Mouse (Mus musculus): ENCODE data around the gene Pmel. TPM values are rescaled to one million over a fixed set of nuclear protein-coding genes. Genes with fewer than 3 reads are reported as not detected.

The Pmel gene
- total and polyA plus RNA-seq, 3 experiments, result 5.3 to 9.4 (median 7.1) TPM

DNA sequence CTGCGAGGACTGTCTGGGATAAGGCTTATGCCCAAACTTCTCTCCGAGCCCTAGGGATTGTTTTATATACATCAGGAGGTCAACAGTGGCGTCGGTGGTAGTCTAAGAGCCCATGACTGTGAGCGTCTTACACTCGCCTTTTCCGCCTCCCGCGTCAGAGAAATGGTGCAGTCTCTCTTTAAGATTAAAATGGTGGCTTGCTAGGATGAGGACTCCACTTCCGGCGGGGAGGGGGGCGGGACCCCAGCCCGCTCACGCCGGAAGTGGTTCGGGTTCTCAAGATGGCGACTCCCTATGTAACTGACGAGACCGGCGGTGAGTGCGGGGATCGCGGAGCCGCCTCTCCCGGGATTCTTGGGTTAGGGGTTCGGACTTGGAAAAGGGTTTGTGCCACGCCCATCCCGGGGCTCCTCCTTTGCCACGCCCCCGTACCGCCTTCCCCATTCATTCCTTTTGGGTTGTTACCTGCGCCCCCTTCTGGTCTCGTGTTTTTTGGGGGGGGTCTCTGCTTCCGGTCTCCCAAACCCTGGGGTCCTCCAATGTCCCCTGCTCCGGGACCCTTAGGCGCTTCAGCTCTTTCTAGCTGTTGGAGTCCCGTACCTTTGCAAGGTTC lies 44.4 kb downstream of the Pmel start:
- Histone ChIP-seq H3K4me1 (ENCODE audit: control insufficient read depth in 1 of 2, insufficient read depth in 2 of 2) (peaks cover 8 to 48% of the 10 kb centered on the region in 2 experiments), H3K79me2 (replicated peaks; ENCODE audit: control insufficient read depth, extremely low read depth, insufficient read depth, poor library complexity, severe bottlenecking) (peaks cover 49% of the 10 kb centered on the region), H3K4me3 (replicated peaks in 1 of 3; ENCODE audit: low read depth in 2 of 3, low read length in 2 of 3, poor library complexity in 1 of 3) (peak overlapping the region; percentile 79 to 96 (median 80)), H3K27ac (ENCODE audit: insufficient read depth, low read depth) (peak overlapping the region; percentile 92), H3K4me2 (ENCODE audit: insufficient read depth, low read depth, poor library complexity, severe bottlenecking) (peak overlapping the region; percentile 92), H3K9ac (ENCODE audit: insufficient read depth, low read depth) (peak overlapping the region; percentile 79), H3K27me3 (replicated peaks) (peaks cover 1% of the 10 kb centered on the region), H3K9me3 (replicated peaks; ENCODE audit: low read length) (no peaks in the 10 kb centered on the region), H3K36me3 (replicated peaks in 1 of 2; ENCODE audit: control insufficient read depth in 1 of 2, insufficient read depth in 1 of 2, low read length in 1 of 2) (peaks cover 3 to 28% of the 10 kb centered on the region in 2 experiments)
- dilution Hi-C loops (cut with MboI; ENCODE audit: extremely low pct_ligation_motif_present, extremely low pct_unique_long_range_greater_than_20kb, low sequenced_read_pairs), result no loop called here
- DNase-seq (ENCODE audit: extremely low read depth), result peak; percentile 92
- TF ChIP-seq UBTF (IDR thresholded peaks at IDR 0.05; ENCODE audit: low read depth, low read length) (peak; percentile 42; the same call in 1 of the 2 replicates), CHD2 (IDR thresholded peaks at IDR 0.05; ENCODE audit: low read length) (peak; percentile 33; the same call in 1 of the 2 replicates), RCOR1 (conservative IDR thresholded peaks at IDR 0.05; ENCODE audit: low read depth, low read length) (no peak), ELF1 (IDR thresholded peaks at IDR 0.05; ENCODE audit: low read depth, low read length) (peak; percentile 82), TBP (conservative IDR thresholded peaks at IDR 0.05; ENCODE audit: low read depth, low read length) (peak; percentile 65; the same call in 1 of the 2 replicates), HCFC1 (IDR thresholded peaks at IDR 0.05; ENCODE audit: low read depth, low read length) (peak; percentile 85), TCF12 (IDR thresholded peaks at IDR 0.05; ENCODE audit: low read depth, low read length) (peak; percentile 82), SMC3 (IDR thresholded peaks at IDR 0.05; ENCODE audit: low read depth, low read length) (no peak; the same call in 1 of the 2 replicates), JUN (IDR thresholded peaks at IDR 0.05; ENCODE audit: insufficient read depth, low read depth, low read length) (no peak), MEF2A (IDR thresholded peaks at IDR 0.05; ENCODE audit: borderline replicate concordance, low read depth, low read length) (0 out of 2 replicates have a peak, but pooled peaks have one; percentile 24), ZNF384 (IDR thresholded peaks at IDR 0.05; ENCODE audit: low read depth, low read length) (no peak), ZMIZ1 (IDR thresholded peaks at IDR 0.05; ENCODE audit: low read depth, low read length) (no peak), USF1 (IDR thresholded peaks at IDR 0.05; ENCODE audit: low read depth, low read length) (no peak), USF2 (conservative IDR thresholded peaks at IDR 0.05; ENCODE audit: low read depth, low read length) (no peak), SIN3A (IDR thresholded peaks at IDR 0.05; ENCODE audit: low read length) (peak; percentile 68; the same call in 1 of the 2 replicates), GABPA (IDR thresholded peaks at IDR 0.05; ENCODE audit: insufficient replicate concordance, low read depth, low read length) (no peak), ETS1 (conservative IDR thresholded peaks at IDR 0.05; ENCODE audit: low read depth, low read length) (no peak), MXI1 (IDR thresholded peaks at IDR 0.05; ENCODE audit: low read depth, low read length) (peak; percentile 9; the same call in 1 of the 2 replicates), E2F4 (IDR thresholded peaks at IDR 0.05; ENCODE audit: insufficient replicate concordance, low read depth, low read length) (no peak), KAT2A (IDR thresholded peaks at IDR 0.05; ENCODE audit: insufficient replicate concordance, low read length) (peak; percentile 80; the same call in 1 of the 2 replicates), IRF4 (IDR thresholded peaks at IDR 0.05; ENCODE audit: low read depth, low read length) (no peak; the same call in 1 of the 2 replicates), MAFK (IDR thresholded peaks at IDR 0.05; ENCODE audit: insufficient replicate concordance, low read length) (no peak), MYC (IDR thresholded peaks at IDR 0.05; ENCODE audit: low read depth, low read length) (peak; percentile 59; the same call in 1 of the 2 replicates), NRF1 (IDR thresholded peaks at IDR 0.05; ENCODE audit: low read depth, low read length) (peak; percentile 63), RAD21 (IDR thresholded peaks at IDR 0.05; ENCODE audit: low read depth, low read length) (no peak), CHD1 (IDR thresholded peaks at IDR 0.05; ENCODE audit: low read depth, low read length) (no peak), CTCF (conservative IDR thresholded peaks at IDR 0.05 in 1 of 2, IDR thresholded peaks at IDR 0.05 in 1 of 2; ENCODE audit: low read depth in 2 of 2, low read length in 2 of 2) (peak in 1 of 2 experiments; percentile 63; a peak in 2 of 4 replicates), ZKSCAN1 (IDR thresholded peaks at IDR 0.05; ENCODE audit: borderline replicate concordance, low read depth, low read length) (no peak), ZC3H11A (IDR thresholded peaks at IDR 0.05; ENCODE audit: low read depth, low read length) (no peak), MAX (IDR thresholded peaks at IDR 0.05; ENCODE audit: low read length) (peak; percentile 44; the same call in 1 of the 2 replicates), EP300 (IDR thresholded peaks at IDR 0.05; ENCODE audit: low read length) (no peak), PAX5 (IDR thresholded peaks at IDR 0.05; ENCODE audit: low read length) (no peak), BHLHE40 (IDR thresholded peaks at IDR 0.05; ENCODE audit: low read depth, low read length) (no peak), JUND (conservative IDR thresholded peaks at IDR 0.05; ENCODE audit: low read depth, low read length) (no peak), POLR2A (IDR thresholded peaks at IDR 0.05; ENCODE audit: low read depth, low read length) (peak; percentile 71; the same call in 1 of the 2 replicates), POLR2AphosphoS2 (IDR thresholded peaks at IDR 0.05; ENCODE audit: low read depth, low read length) (no peak), NELFE (IDR thresholded peaks at IDR 0.05; ENCODE audit: low read depth, low read length) (peak; percentile 77), MAZ (IDR thresholded peaks at IDR 0.05; ENCODE audit: low read depth, low read length) (0 out of 2 replicates have a peak, but pooled peaks have one; percentile 53)
- in situ Hi-C loops (cut with MboI; ENCODE audit: low pct_ligation_motif_present, low pct_unique_long_range_greater_than_20kb, low sequenced_read_pairs), result no loop called here
